Mouse (Mus musculus): Measurements from ENCODE around the gene Rapgef5.

Gene Rapgef5

DNA sequence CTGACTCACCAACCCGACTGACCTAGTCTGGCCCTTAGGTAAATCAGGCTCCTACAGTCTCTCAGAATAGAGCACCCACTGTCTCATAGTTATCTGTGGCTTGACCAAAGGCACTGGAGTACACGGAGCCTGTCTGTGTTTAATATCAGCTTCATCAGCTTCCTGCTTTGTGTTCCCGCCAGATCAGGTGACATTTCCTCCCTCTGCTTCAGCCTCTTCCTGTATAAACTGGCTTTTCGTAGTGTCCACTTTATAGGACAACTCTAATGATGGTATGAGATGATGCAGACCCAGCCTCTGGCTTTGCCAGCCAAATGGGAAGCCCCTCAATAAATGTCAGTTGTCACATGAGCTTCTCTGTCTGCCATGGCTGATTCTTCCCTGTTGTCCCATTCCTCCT is 163.5 kb downstream of the Rapgef5 start:
- DNase-seq, result no peak

DNA sequence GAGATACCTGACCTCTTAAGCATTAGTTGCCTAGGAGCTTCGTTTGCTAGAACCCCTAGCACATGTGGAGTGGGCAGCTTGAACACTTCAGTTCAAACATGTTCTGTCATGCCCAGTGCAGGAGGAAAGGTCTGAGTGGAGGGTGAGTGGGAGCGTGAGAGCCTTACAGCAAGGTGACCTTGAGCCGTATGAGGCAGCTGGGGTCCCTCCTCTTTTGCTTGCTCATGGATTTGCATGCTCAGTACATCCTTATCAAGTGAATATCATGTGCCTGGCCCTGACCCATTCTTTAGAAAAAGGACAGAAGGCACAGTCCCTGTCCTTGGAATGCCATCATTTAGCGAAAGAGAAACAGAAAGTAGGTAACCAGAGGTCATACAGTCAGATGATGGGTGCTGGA is 165.0 kb downstream of the Rapgef5 start:
- no peak for DNase-seq

DNA sequence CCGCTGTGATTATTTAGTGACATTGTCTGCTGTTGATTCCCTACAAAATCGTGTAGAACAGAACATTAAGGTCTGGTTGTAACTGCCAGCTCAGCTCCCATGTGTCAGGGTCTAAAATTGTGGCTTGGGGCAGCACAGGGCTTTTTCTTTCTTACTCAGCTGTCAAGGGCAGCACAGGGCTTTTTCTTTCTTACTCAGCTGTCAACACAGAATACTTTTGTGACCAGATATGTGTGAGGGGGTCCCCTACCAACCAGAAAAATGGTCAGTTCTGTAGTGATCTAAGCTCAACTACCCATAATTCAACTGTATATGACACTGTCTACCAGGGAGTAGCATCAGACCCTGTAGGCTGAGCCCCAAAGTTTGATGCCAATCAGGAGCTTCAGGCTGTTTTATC is 167.1 kb downstream of the Rapgef5 start:
- no peak for DNase-seq

GRCm38 (mm10) chr12:117683984-117684383 is 167.7 kb downstream of the Rapgef5 start:
- DNase-seq, result no peak

GRCm38 (mm10) chr12:117684788-117685187 is 168.5 kb downstream of the Rapgef5 start:
- DNase-seq, result no peak

DNA sequence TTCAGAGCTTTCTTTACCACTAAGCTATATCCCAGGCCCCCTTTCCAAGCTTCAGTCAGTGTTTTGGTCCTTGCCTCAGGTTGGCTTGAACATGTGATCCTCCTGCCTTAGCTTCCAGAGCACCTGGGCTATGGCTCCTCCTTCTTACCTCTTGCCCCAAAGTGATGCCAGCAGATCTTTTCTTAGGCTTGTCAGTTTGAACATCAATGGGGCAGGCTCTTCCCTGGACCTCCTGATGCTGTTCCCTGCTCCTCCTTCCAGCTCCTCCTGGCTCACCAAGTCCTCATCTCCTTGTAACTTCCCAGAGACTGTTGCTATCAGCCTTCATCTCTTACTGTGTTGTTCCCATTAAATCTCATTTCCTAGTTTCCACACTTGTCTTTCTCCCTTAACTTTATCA is 169.1 kb downstream of the Rapgef5 start:
- no peak for DNase-seq

DNA sequence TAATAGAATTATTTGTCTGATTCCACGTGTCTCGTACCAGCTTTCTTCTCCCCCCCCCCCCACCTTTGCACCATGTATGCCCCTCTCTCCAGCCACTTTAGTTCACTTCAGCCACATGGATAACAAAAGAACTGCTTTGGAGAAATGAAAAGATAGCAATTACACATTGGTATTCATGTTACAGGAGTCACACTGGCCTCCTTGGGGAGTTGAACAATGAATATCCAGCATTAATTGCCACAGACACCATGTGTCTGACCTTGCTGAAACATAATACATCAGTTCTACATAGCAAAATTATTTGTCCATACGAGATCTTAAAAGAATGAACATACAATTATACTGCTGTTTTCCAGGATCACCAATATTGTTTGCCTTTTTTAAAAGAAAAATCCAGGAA is 170.5 kb downstream of the Rapgef5 start:
- no peak for DNase-seq

DNA sequence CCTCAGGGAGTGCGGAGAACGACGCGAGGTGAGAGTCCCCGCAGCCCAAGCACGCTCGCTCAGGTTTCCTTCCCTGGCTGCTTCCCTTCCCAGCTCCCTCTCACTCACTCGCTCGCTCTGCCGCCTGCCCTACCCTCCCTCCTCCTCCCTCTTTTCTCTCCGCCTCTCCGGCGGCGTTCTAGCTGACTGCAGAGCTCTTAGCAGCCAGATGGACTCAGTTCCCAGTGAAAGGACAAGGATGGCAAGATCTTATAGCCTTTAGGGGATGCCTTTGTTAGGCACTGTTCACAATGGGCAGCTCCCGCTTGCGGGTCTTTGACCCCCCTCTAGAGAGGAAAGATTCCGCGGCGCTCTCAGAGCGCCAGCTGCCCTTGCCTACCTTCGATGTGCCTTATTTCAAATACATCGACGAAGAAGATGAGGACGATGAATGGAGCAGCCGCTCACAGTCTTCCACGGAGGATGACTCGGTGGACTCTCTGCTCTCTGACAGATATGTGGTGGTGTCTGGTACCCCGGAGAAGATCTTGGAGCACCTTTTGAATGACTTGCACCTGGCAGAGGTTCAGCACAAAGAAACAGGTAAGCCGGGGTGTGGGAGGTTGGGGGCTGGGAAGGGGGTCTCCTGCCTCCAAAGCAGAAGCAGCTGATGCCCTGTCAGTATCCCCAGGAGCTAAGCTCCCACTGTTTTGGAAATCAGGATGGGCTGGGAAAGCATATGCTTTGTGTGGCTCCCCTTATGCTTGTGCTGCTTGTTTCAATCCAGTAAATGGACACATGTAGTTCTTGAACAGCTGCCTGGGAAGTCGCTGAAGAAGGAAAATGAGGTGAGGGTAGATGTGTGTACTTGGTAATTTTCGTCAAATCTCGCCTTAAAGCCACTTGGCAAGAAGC is 172.6 kb downstream of the Rapgef5 start:
- no peak for DNase-seq

DNA sequence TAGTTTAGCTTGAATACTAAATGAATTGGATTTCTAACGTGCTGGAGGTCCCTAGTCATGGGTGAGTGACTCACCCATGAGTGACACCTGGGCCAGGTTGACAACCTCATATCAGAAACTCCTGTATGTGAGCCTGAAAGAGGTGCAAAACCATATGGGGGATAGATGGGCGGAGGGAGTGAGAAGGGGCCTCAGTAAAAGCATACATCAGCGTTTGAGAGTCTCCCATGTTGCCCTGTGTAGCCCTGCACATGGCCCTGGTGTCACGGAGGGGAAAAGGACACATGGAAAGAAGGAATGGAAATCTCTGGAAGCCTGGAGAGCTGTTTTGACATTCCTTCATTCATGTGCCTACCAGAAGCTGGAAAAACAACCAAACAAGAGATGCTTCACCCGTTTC is 175.1 kb downstream of the Rapgef5 start:
- DNase-seq, result no peak

DNA sequence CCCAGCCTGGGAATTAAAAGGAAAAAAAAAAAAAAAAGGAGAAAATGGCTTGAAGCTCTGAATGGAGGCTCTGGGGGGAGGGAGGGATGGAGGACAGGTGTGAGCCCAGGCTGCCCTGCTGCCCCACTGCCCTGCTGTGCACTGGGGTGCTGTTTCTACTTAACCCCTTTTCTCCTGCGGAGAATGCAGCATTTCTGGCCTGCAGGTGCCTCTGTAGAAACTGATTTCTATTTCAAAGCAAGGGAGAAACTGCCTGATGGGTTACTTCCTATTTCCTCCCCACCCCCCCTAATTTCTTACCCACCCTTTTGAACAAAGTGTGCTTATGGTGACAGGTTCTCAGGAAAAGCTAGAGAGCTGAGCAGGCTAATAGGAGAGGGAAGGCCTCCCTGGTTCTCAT is 176.5 kb downstream of the Rapgef5 start:
- no peak for DNase-seq

GRCm38 (mm10) chr12:117699950-117700665 is 183.8 kb downstream of the Rapgef5 start:
- DNase-seq, result no peak

GRCm38 (mm10) chr12:117700927-117701326 is 184.6 kb downstream of the Rapgef5 start:
- DNase-seq, result no peak

GRCm38 (mm10) chr12:117702291-117702690 is 186.0 kb downstream of the Rapgef5 start:
- no peak for DNase-seq

- no peak for DNase-seq
Observed at GRCm38 (mm10) chr12:117702928-117703327, 186.6 kb downstream of the Rapgef5 start.

GRCm38 (mm10) chr12:117703413-117703812 is 187.1 kb downstream of the Rapgef5 start:
- DNase-seq, result no peak

DNA sequence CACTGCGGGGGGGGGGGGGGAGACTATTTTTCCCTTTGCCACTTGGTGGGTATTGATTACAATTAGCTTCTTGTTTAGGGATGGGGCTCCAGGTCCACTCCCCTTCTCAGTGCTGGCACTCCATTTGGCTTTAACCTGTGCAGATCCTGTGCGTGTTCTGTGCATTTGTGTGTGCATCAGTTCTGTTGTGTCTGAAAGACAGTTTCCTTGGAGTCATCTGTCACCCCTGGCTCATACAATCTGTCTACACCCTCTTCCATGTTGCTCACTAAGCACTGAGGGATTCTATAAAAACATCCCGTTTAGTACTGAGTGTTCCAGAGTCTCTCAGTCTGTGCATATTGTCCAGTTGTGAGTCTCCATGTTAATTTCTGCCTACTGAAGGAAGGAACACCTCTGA is 189.0 kb downstream of the Rapgef5 start:
- no peak for DNase-seq

DNA sequence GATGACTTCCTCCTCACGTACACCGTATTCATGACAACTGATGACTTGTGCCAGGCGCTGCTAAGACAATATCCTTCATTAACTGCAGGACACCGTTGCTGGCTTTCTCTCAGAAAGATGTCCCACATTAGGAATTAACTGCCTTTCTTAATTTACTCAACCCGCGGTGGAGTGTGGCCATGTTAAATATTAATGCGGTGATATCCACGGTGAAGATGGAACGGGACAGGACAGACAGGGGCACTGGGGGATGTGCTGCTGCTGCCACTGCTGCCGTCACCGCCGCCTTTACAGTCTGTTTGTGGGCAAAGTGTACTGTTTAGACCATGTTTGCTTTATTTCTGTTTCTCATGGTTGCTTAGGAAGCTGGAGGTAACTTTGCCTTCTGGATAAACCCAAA is 193.0 kb downstream of the Rapgef5 start:
- DNase-seq, result no peak

GRCm38 (mm10) chr12:117712474-117712873 is 196.2 kb downstream of the Rapgef5 start:
- DNase-seq, result no peak

- no peak for DNase-seq
Observed at GRCm38 (mm10) chr12:117713616-117714015, 197.3 kb downstream of the Rapgef5 start.

DNA sequence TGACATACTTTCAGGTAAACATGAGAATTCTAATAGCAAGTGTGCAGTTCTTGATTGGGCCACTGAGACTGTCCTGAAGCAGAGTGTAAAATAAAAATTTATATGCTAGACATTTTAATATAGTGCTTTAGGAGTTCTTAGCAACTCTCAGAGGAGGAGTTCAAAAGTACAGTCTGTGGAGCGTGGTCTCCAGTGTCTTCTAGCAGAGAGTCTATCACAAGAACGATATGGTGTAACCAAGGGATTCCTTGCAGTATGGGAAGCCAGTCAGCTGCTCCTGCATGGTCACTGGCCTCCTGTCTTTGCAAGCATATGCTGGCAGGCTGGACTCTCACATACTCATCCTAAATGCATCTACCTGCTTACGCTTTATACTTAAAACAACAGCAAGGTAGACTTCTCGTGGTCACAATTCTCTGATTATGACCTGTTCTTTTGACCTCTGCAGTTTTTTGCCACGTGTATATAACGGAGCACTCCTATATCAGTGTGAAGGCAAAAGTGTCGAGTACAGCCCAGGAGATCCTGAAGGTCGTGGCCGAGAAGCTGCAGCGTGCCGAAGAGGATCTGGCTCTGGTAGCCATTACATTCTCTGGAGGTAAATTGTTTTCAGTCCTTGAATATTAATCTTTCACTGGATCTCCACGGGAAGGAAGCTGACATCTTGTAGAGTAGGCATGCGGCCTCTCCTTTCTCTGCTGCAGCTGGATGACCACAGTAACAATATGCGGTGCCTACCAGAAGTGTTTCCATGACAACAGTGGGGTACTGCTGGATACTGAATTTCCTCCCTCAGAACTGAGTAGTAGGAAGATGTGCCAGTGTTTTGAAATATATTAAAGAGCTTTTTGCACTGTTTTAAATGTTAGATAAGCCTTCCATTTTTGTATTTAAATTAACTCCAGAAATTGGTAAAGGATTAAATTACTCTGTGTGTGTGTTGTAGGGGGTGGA is 204.8 kb downstream of the Rapgef5 start:
- DNase-seq, result no peak

DNA sequence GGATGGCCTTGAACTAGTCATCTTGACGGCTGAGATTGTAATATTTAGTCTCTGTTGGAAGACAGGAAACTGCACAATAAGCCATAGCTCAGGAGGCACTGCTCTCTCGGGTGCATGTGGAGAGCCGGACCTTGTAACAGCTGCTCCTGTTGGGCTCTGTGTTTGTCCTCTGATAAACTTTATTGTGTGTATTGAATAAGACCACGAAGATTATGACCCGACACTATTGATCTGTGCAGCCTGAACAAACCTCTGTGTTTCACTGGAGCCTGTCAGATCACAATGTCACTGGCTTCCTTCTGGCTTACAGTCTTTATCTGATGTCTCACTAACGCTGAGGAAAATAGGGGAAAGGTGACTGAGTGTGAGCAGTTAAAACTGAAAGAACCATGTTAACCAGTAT is 205.5 kb downstream of the Rapgef5 start:
- no peak for DNase-seq

DNA sequence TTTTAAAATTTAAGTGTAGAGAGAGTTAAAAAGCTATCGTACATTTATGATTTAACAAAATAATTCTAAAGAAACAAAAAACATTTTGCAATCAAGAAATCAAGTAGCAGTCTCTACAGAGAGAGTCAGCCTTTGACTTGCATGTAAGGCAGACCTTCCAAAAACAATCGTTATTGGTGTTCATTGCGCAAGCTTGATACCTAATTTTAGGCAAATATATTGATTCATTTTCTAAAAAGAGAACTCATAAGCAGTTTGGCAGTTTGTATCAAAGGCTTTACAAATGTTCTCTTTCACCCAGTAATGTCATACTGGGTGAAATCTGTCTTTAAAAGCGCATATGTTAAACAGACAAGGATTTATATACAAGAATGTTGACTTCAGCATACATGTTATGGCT is 208.7 kb downstream of the Rapgef5 start:
- no peak for DNase-seq

Measured in kidney, adult 9 months (tissue).